In genomic region chr7:34534241-34534640, GRCm38 (mm10) we compare ENCODE assay signal across 18 mouse cellular contexts.
"Had no signal": no experiment of that assay in that cellular context is flagged by ENCODE, and none has a peak within 500 bp of the region (broad histone marks: within the 10 kb centered on the region; RNA-seq: fewer than 3 reads in every experiment).

No protein-coding gene starts in this region.

- H3K4me2 ChIP-seq: intestine, embryonic 15.5 days; liver, embryonic 13.5 days; midbrain, embryonic 12.5 days; midbrain, embryonic 15.5 days; neural tube, embryonic 13.5 days had no signal

- H3K9ac ChIP-seq: intestine, embryonic 15.5 days; liver, embryonic 13.5 days; midbrain, embryonic 12.5 days; midbrain, embryonic 15.5 days; neural tube, embryonic 13.5 days had no signal

- H3K27me3 ChIP-seq: intestine, embryonic 15.5 days; liver, embryonic 13.5 days; midbrain, embryonic 12.5 days; midbrain, embryonic 15.5 days; neural tube, embryonic 13.5 days had no signal

- ATAC-seq: intestine, embryonic 15.5 days; midbrain, embryonic 15.5 days had no signal

- DNase-seq: kidney, adult 18-20 months; kidney, adult 9 months; kidney, postnatal 14 days; kidney, postnatal 4 days; layer of hippocampus, adult 9-11 months; layer of hippocampus, postnatal 36 days; liver, embryonic 13.5 days; lung, adult 2 months; lung, postnatal 14 days; lung, postnatal 4 days; retina, postnatal 1 day; thymus, postnatal 36 days had no signal

- H3K4me1 ChIP-seq: intestine, embryonic 15.5 days; liver, embryonic 13.5 days; midbrain, embryonic 15.5 days; neural tube, embryonic 13.5 days had no signal

- H3K36me3 ChIP-seq: intestine, embryonic 15.5 days; liver, embryonic 13.5 days; midbrain, embryonic 12.5 days; midbrain, embryonic 15.5 days; neural tube, embryonic 13.5 days had no signal

- H3K27ac ChIP-seq: intestine, embryonic 15.5 days; left cerebral cortex, adult 2 months; liver, embryonic 13.5 days; midbrain, embryonic 12.5 days; midbrain, embryonic 15.5 days; neural tube, embryonic 13.5 days had no signal

- H3K9me3 ChIP-seq: intestine, embryonic 15.5 days; liver, embryonic 13.5 days; midbrain, embryonic 12.5 days; midbrain, embryonic 15.5 days; neural tube, embryonic 13.5 days had no signal

- H3K4me3 ChIP-seq: intestine, embryonic 15.5 days; left cerebral cortex, adult 2 months; liver, embryonic 13.5 days; midbrain, embryonic 12.5 days; midbrain, embryonic 15.5 days; myocyte; neural tube, embryonic 13.5 days had no signal
